Mouse (Mus musculus) fat pad, adult 2 months (tissue): ENCODE data around the gene Cdk5r1.
"Not testable (repeated sequence)": the region's sequence is repeated elsewhere in the genome, so short reads cannot be mapped to it uniquely, and the experiment has no call there.

Experiments used
- DNase-seq: peaks from one replicate; pipeline ENCODE4 v3.0.0-alpha.2; 2011; ENCODE audit warnings: low read depth, low spot score; ENCODE audit errors: extremely low read depth

The Cdk5r1 gene

DNA sequence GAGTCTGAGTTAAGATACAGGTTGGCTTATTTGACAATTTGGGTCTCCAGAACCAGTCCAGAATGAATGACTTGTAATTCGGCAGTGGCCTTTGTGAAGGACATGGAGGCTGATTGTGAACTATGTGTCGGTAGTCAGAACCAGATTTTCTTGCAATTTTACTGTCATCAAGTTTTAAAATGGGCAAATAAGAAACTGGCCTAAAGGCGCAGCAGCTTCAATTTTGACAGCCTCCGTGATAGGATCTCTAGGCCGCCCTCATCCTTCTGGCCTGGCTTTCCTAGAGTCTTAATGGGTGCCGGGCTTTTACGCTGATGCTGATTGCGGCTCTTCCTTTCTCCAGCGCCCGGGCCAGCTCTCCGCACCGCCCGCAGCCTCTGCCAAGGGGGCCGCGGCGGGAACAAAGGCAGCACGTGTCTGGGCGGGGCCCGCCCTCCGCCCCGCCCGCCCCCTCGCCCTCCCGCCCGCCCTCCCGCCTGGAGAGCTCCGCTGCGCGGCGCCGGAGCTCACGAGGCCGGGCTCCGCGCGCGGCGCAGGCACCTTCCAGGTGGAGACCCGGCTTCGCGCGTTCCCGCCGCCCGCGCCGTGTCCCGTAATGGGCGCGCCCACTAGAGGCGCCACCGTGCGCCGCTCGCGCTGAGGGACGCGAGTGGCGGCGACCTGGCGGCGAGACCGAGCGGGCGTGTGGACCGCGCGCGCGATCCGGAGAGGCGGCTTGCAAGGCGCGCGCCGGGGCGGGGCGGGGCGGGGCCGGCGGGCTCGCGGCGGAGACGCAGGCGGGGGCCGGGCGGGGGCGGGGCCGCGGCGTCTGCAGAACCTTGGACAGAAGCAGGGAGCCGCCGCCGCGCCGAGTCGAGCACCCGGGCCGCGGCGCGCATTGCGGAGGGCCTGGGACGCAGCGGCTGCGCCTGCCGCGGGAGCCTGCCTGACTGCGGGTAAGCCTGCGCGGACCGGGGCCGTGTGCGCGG lies at the start of gene Cdk5r1:
Gene Cdk5r1, plus strand, starts transcription at position 802 of the 968 bp plus-strand sequence.
- DNase-seq, result no peak

DNA sequence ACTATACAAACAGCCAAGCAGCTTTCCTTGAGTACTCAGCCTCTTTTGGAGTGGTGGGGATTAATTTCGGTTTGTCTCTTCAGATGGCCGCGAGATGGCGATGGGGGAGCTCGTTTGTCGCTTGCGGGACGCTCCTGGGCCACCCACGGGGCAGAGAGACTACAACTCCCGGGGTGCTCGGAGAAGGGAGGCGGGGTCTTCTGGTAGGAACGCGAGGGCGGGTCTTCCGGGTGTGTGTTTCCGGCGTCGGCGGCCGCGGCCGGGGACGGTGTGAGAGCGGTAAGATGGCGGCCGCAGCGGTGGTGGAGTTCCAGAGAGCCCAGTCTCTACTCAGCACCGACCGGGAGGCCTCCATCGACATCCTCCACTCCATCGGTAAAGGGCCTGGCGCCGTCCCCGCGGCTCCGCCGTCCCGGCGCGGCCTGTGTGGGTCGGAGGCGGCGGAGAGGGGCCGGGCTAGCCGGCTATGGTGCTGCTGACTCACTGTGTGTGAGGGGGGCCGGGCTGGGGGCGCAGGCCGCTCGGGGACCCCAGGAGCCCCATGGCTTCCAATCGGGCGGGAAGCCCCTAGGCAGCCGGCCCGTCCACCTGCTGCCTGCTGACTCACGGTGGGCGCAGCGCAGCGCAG lies 48.3 kb upstream of the Cdk5r1 start, which contains the start of gene Psmd11:
Gene Psmd11, plus strand, starts transcription at position 235 of the 628 bp plus-strand sequence.
- DNase-seq, result peak; percentile 58

DNA sequence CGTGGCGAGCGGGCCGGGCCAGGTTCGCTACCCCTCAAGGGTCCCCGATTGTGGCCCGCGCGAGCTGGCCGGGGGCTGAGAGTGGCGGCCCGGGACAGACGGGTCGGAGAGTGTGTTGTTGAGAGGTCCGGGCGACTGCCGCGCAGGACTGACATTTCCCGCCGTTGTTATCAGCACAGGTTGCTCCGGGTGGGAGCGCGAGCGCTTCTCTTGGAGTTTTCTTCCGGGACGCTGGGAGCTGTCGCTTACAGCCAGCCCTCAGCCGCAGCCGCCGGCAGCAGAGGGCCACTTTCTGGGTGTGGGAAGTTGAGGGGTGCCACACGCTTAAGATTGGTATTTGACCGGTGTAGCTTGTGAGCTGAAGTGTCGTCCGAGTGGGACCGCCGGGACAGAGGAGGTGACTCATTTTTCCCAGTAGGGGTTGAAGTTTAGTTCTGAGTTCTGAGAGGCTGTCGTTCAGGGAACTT lies 47.8 kb upstream of the Cdk5r1 start:
- DNase-seq, result no peak

DNA sequence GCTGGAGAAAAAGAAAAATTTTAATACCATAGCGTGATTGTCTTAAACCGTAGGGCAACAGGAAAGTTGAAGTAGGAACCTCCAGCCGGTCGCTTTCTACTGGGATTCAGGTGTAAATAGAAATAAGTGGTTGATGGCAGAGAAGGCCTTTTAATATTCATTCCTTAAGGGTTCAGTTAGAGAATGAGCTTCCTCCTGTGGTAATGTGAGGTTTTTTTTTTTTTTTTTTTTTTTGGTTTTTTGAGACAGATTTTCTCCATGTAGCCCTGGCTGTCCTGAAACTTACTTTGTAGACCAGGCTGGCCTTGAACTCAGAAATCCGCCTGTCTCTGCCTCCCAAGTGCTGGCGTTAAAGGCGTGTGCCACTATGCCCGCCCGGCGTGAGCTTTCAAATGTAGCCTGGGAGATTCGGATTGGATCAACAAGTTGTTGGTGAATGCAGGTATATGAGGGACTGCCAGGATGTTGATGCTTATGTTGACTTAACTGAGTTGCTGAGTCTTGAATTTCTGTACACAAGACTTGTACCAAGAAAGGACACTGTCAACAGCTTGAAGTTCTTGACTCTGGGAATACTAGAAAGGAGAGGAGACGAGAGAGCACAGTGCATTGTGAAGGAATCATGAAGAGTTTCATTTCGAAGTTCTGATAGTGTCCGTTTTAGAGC lies 47.2 kb upstream of the Cdk5r1 start:
- DNase-seq, result no peak

DNA sequence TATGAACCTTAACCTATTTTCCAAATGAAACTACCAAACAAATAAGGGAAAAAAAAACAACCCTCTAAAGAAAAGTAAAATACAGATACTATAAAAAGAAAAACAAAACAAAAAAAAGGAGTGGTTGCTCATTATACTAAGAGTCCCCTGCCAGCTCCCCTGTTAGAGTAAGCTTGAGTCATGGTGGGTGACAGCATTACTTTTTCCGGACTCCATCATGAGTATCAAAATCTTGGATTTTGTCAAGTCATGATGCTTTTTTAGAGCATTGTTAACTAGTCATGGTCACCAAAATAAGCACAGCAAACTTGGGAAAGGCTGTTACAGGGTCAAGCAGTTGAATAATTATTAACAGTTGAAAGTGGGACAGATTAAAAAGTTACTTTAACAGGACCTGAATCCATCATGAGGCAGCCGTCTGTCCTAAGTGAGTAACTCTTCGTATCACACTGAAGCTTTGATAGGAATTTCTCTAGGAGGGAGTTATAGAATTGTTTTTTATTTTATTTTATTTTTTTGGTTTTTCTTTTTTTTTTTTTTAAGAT lies 46.4 kb upstream of the Cdk5r1 start:
- DNase-seq, result no peak

DNA sequence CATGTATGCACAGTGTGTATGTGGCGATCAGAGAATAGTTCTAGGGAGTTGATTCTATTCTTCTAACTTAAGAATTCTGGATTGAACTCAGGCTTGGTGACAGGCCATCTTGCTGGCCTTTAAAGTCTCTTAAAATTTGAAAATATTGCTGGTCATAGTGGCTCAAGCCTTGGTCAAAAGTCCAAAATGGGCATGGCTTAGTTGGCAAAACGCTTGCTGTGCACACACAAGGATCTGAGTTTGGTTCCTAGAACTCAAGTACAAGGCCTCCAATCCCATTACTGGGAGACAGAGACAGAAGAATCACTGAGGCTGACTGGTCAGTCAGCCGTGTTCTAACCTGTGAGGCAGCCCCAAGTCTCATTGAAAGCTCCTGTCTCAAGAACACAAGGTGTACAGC lies 29.9 kb upstream of the Cdk5r1 start:
- DNase-seq, result no peak

DNA sequence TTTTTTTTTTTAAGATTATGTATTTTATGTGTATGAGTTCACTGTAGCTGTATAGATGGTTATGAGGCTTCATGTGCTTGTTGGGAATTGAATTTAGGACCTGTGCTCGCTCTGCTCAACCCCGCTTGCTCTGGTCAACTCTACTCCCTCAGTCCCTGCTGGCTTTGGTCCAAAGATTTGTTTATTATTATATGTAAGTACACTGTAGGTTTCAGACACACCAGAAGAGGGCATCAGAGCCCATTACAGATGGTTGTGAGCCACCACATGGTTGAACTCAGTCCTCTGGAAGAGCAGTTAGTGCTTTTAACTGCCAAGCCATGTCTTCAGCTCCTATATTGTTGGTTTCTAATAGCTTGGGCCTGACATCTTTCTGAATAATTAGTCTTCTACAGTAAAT lies 27.0 kb upstream of the Cdk5r1 start:
- no peak for DNase-seq

DNA sequence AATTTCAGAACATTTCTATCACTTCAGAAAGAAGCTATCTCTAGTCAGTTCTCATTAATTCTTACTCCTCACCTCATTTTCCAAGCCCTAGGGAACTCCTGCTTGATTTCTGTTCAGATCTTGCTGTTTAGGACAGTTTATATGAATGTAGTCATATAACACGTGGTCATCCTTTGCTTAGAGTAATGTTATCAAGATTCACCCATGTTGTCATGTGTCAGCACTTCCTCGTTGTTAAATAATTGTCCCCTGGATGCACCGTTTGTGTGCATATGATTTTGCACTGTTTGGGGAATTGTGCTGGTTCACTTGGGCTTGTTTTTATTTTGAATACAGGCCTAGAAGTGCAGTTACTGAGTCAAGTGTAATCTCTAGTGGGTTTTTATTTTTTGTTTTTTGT lies 24.6 kb upstream of the Cdk5r1 start:
- no peak for DNase-seq

DNA sequence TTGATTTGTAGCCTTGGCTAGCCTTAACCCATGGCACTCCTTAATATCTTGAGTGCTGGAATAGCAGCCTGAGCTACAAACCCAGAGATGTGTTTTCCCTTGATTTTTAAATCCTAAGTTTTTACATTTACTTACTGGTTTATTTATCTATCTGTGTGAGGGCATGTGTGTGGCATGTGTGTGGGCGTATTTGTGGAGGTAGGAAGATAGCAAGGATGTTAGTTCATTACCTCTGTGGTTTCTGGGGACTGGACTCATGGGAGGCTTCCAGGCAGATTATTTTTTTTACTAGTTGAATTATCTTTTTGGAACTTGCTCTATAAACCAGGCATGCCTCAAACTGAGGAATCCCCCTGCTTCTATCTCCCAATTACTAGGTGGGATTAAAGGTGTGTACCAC lies 23.6 kb upstream of the Cdk5r1 start:
- DNase-seq, result no peak

DNA sequence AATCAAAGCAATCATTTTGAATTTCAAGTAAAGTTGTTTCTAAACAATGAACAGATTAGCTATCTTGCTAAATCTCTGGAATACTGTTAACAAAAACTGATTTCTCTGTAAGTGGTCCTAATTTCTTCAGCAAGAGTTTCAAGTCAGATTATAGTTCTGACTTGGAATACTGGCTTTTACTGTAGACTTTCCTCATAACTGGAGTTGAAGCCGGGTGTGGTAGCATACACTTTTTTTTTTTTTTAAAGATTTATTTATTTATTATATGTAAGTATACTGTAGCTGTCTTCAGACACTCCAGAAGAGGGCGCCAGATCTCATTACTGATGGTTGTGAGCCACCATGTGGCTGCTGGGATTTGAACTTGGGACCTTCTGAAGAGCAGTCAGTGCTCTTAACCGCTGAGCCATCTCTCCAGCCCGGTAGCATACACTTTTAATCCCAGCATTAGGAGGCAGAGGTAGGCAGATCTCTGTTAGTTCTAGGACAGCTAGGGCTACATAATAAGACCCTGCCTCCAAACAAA lies 13.2 kb upstream of the Cdk5r1 start:
- DNase-seq, result not testable (repeated sequence)

DNA sequence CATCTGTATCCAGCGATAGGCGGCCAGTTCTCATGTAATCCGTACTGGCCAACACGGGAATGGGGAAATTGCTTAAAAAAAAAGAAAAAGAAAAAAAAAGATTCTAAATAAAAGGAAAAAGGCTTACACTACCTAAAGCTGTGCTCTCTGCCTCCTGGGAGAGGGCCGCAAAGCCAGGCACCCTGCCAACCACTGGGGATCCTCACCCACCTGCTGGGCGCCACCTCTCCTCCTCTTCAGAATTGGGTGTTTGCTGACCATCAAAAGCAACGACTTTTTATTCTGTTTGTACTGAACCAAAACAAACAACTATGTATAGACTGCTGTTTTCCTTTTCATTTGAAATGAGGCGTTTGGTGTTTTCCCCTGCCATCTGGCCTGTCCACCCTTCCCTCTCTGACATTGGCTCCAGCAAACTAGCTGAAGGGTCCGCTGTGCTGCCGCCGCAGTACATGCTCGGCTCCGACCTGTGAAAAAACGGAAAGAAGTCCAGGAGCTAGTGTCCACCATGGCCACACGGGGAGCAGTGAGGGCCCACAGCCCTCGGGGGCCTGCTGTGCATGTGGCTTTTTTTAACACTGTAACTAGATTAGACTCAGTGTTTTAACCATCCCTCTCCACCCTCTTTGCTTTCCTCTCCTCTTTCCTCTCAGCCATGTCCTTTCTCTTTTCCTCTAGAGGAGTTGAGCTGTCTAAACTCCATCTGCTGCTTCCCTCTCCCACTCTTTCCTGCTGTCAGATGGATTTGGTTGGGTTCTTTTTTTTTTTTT lies 4.8 kb upstream of the Cdk5r1 start:
- DNase-seq, result no peak

DNA sequence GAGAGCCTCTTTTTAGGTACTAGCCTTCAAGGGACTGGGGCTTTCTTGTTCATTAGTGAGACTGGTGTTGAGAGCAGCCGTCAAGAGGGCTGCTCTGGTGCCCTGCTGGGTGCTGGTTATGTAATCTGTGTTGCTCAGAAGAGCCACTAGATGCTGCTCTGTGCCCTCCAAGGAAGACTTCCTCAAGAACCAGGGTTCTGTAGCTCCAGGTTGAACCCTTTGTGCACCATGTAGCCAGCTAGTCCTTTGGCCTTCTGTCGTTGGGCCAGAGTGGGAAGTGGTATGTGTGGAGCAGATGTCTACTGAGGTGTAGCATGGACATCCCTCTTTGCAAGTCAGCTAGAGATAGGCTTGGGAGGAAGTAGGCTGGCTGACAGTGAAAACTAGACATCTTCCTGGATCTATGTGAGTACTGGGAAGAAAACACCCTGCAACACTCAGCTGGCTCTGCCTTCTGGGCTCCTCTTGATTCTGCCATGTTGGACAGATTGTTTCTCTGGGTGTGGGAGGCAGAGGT lies 2.6 kb upstream of the Cdk5r1 start:
- DNase-seq, result no peak

DNA sequence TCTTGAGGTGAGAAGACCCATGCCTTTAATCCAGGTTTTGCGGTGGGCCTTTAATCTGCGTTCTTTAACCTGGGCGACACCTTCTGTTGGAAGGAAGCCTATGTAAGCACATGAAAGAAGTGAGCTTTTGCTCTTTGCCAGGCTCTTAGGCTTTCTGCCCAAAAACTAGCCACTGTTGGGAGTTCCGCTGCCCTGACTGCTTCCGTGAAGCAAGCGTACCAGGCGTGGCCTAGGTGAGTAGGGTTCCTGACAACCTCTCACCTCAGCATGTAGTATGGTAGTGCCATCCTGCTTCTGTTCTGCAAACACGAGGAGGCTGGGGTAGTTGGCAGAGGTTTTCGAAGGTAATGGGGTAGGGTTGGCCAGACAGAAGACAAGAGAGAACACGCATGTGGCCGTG lies 2.0 kb upstream of the Cdk5r1 start:
- DNase-seq, result no peak

DNA sequence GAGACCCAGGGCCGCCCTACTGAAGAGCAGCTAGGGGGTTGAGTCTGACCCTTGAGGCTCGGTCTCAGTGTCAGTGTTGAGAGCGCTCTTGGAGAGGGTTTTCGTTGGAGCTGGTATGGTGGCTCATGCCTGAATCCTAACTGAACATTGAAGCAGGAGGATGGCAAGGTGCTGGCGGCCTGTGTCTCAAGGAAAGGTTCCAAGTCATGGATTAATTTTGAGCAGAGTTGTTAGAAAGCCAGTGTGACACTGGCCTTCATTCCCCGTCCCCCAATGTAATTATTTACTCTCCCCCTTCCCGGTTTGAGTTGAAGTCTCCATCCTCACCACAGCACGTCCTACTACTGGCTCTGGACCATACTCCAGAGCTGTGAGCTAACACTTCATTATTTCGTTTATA lies 1.3 kb upstream of the Cdk5r1 start:
- no peak for DNase-seq

DNA sequence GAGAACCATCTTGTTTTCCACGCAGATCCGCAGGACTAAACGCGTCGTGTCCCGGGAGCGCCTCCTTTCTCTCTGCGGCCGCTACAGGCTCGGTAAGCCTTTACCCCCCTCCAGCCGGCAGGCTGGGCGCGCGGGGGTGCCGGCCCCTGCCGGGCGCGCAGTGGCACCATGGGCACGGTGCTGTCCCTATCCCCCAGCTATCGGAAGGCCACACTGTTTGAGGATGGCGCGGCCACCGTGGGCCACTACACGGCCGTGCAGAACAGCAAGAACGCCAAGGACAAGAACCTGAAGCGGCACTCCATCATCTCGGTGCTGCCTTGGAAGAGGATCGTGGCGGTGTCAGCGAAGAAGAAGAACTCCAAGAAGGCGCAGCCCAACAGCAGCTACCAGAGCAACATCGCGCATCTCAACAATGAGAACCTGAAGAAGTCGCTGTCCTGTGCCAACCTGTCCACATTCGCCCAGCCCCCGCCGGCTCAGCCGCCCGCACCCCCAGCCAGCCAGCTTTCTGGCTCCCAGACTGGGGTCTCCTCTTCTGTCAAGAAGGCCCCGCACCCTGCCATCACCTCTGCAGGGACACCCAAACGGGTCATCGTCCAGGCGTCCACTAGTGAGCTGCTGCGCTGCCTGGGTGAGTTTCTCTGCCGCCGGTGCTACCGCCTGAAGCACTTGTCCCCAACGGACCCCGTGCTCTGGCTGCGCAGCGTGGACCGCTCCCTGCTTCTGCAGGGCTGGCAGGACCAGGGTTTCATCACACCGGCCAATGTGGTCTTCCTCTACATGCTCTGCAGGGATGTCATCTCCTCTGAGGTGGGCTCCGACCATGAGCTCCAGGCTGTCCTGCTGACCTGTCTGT lies 747 bp downstream of the Cdk5r1 start:
- no peak for DNase-seq

DNA sequence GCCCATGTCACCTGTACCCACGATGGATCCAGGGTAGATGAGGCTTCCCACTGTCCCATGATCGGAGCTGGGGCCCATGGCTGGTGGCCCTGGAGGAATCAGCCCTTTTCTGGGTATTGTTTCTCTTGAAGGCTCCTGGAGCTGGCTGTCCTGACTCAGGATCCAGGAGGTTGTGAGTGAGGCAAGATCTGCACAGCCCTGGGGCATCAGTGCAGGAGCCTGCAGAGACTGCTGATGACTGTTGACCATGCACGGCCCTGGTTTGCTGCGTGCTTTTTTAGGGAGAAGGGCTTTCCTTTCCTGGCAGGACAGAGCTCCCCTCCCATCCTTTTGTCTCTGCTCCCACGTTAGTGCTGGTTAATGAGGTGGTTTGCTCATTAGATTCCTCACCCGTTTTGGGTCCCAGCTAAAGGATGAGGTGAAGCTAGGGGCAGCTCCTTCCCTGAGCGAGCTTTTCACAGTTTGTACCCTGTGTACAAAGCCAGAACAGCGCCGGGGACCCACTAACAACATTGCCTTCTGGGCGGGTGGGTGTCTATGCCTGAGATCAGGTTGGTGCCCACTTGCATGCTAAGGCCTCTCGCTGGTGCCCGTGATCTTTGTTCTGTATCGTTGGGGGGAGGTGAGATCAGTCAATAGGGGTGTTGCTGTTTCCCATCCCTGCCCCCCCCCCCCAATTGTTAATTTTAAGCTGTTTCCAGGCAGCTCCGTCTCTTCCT lies 2.0 kb downstream of the Cdk5r1 start:
- DNase-seq, result no peak

DNA sequence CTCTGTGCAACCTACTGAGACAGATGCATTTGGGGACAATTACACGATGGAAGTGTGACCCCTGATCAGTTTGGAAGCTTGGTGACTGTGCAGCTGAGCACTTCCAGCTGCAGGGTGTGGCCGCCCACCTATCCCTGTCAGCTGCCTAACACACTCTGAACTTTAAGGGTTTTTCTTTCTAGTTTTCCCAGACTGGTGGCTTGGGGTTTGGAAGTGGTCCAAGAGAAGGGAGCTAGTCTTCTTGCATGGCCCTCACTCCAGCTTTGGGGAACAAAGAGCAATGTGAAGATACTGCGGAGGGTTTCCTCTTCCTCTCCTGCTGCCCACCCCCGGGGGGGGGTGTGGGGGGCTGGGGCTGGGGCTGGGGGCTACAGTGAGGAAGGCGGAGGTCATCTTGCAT lies 2.6 kb downstream of the Cdk5r1 start:
- DNase-seq, result no peak
